Mouse (Mus musculus): ENCODE measurements around the gene Rwdd1.
"Not testable (repeated sequence)": the region's sequence is repeated elsewhere in the genome, so short reads cannot be mapped to it uniquely, and the experiment has no call there.

The Rwdd1 gene

DNA sequence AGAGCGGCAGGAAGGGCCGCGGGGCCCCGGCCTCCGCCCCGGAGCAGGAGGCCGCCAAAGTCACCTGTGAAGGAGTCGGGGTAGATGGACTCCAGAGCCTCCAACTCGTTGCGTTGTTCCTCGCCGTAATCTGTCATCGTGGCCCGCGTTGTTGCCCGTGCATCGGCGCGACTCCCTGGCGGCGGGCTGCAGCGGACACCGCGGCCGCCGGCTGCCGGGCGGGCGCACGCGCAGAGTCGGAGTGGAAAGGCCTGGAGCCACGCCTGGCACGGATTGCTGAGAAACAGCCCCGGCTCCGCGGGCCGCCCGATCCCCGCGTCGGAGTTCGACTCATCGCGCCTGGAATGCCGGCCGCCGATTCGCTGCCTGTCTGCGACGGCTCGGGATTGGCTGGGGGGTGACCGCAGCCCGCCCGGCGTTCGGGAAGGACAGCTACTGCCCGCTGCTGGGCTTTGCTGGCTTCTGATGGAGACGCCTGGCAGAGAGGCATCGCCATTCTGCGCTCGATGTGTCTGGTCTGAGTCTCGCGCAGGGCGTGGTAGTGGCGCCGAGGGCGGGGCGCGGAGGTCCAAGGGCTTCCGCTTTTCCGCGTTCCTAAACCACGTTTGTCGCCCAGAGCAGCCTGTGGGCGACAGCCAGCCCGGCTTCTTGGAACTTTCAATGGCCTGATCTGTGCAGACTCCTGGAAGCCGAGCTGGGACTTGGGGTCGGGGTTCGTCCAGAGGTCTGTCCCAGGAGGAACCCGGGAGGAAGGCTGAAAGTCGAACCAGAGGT is at the start of gene Rwdd1:
Rwdd1 (minus strand) TSS at position 323 of the 774 bp plus-strand sequence.
- peak; percentile 97 for DNase-seq (ENCODE audit: low spot score)

DNA sequence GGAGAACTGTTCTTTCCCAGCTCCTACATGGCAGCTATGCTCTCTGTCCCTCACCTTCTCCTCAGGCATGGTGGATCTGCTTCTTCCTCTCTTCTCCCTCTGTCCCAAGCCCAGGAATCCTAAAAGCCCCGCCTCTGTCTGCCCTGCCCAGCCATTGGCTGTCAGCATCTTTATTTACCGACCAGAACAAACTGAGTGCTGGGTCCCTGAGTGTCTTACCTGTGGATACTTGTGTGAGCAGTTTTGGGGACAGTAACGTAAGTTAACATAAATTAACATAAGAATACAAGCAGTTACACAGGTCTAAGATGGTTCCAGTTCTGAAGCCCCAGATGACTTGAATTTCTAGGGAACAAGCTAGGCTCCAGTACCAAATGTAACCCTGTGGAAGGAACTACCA is 47.2 kb upstream of the Rwdd1 start:
- no peak for DNase-seq (ENCODE audit: low spot score)

DNA sequence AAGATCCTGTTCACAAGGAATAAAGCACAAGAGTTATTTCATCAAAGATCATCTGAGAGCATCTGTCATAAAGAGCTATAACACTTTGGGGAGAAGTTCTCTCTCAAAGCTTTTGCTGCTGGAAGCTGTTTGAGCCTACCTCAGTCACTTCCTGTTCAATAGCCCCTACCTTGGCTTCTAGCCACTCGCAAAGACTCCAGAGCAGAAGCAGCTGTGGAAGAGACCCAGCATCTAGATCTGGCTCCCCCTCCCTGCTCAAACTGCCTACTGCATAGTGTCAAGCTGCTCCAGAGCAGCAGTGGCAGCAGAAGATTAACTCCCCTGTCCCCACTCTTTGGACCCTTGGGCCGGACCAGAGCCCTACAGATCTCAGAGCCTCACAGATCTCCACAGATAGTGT is 34.6 kb upstream of the Rwdd1 start:
- no peak for DNase-seq (ENCODE audit: low spot score)

DNA sequence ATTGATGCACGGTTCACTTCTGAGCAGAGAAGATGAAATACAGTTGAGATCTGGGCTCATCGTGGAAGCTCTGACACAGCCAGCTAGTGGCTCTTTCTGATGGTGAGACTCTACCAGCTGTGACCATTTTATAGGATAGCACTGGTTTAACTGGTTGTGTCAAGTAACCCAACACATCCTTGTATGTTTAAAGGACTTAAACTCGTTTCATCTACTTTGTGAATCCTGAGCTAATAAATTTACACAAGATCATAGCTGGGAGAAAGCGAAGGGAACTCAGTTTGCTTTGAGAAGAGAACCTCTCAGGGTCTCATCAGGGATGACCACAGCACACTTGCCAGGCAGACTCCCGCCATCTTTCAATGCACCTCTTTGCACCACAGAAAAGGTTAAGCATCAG is 24.8 kb upstream of the Rwdd1 start, which contains the start of gene Calhm4:
Calhm4 (minus strand) TSS at position 101 of the 400 bp plus-strand sequence.
- DNase-seq (ENCODE audit: low spot score) = no peak

DNA sequence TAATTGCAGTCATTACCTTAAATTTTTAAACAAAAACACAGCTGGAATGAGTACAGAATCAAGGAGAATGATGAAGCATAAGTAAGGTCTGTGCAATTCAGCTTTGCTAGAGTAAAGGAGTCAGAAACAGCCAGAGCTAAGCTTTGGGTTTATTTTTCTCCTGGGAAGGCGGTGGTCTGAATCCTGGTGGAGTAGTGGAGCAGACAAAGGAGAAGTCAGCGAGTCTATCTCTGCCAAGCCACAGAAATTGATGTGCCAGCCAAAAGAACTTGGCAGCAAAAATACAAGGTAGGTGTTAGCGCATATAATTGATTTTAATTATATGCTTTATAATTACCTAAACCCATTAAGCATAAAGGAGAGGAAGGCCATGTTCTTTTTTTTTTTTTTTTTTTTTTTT is 18.0 kb upstream of the Rwdd1 start, which contains the start of gene Trappc3l:
Trappc3l (plus strand) TSS at position 197 of the 400 bp plus-strand sequence.
- no peak for DNase-seq (ENCODE audit: low spot score)

DNA sequence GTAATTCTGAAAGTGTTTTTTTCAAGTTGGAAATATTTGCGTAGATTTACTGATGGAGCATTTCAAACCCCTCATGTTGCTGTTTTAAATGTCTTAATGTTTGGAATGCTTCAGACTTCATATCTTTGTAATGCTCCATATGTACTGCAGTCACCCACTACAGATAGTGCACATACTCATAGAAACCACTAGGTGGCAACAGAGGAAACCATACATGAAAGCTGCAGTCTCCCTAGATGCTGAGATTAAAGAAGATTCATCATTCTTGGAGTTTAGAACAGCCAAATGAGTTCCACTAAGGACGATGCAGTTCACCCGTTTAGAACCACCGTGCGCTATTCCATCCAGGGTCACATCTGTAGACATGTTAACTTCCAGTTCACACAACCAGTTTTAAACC is 17.2 kb upstream of the Rwdd1 start:
- DNase-seq (ENCODE audit: low spot score) = no peak

DNA sequence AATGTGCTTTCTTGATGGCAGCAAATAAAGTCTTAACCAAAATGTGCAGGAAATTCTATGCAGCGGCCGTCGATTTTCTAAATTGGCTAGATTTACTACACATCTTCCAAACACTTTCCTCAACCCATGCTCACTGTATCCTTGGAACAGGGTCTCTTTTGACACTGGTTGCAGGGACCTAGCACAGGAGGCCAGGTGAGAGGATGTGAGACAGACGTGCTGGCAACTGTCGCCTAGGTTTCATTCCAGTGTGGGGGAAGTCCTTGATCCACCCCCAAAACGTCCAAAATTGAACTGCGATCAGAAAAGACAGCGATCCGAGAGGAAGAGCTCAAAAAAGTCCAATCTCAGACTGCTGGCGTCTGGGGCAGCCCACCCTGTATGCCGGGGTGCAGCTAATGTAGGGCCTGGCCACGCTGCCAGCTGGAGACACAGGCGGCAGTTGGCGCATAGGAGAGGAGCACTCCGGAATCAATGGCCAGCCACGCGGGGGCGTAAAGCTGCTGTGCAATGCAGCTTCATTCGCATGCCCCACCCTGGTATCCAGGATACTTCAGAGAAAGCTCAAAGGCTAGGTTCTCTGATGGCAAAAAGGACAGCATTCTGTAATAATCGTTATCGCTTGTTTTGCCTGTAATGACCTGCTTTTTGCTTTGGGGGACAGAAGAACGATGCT is 14.3 kb upstream of the Rwdd1 start:
- peak; percentile 43 for DNase-seq (ENCODE audit: low spot score)

DNA sequence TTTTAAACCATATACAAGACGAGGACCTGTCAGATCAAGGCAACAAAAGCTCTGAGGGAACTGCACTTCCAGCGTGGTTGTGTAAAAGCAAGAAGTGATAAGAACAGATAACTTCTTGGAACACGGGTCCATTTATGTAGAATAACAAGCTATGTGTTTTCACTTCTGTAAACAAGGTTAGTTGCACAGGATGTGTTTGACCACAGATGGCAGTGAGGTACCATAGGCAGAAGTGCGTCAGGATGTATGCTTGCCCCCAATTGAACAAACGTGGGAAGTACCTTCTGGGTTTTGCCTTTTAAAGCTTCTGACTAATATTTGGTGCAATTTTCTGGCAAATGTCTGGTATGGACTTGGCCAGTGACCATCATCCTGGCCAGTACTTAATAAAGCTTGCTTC is 10.9 kb upstream of the Rwdd1 start:
- no peak for DNase-seq (ENCODE audit: low spot score)

DNA sequence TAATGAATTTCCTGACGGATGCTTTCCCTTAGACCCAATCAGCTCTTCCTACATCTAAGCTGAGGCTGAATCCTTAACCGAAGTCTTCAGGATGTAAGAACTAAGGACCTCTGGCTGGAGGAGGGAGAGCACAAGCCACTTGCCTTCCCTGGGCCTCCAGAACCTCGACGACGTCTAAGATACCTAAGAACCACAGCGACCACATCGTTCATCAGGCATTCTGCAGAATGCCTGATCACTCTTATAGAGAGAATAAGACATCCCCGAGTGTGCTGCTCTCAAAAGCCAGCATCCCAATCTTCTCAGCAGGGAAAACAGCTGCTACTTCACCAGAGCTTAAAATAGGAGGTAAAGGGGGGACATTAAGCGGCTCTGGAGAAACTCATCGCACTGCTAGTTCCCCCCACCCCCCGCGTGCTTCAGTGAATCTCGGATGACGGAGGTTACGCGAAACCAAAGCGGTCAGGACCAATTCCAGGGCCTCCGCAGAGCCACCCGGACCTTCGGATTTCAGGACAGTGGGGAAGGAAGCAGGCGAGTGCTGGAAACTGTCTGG is 600 bp downstream of the Rwdd1 start:
- no peak for DNase-seq (ENCODE audit: low spot score)

DNA sequence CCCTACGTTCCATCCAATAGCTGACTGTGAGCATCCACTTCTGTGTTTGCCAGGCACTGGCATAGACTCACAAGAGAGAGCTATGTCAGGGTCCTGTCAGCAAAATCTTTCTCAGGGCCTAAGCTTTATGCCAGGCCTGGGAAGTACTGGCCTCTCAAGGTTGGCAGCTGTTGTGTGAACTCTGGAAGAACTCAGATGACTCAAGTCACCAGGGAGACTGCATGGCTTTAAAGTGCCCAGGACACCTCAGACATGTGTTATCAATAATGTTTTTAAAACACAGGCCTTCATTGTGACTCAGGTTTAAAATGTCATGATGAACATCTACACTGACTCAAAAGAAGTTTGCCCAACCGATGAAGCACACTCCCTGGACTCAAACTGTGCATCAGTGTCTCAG is 6.2 kb downstream of the Rwdd1 start:
- no peak for DNase-seq (ENCODE audit: low spot score)

DNA sequence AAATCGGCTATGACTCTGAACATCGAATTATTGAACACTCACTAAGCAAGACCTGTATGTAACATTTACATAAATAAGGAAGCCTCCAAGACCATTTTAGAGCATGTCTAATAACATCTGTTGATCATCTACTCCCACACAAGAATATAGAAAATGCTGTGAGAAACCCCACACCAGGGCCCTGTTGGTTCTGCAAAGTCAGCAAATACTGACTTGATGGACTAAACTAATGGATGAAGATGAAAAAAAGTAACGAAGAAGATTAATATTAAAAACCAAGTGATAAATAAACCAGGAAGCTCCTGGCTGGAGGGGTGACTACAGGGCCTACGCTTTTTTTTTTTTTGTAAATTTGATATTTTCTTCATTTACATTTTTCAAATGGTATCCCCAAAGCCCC is 6.8 kb downstream of the Rwdd1 start:
- DNase-seq (ENCODE audit: low spot score) = no peak

DNA sequence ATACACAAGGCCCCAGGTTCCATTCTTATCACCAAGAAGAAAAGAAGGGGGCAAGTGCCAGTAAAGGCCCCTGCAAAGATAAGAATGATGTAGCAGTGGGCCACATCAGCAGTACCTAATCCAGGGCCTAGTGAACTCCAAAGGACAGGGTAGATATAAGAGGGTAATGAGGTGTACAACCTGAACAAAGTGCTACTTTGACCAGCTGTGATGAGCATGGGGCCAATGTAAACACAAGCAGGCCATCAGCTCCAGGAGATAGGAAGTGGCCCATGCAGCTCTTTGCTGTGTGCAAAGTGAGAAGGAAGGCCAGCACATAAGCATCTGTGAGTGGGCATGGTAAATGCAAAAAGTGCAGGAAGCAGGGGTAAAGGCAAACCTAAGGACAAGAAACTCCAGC is 21.0 kb downstream of the Rwdd1 start:
- no peak for DNase-seq (ENCODE audit: low spot score)

DNA sequence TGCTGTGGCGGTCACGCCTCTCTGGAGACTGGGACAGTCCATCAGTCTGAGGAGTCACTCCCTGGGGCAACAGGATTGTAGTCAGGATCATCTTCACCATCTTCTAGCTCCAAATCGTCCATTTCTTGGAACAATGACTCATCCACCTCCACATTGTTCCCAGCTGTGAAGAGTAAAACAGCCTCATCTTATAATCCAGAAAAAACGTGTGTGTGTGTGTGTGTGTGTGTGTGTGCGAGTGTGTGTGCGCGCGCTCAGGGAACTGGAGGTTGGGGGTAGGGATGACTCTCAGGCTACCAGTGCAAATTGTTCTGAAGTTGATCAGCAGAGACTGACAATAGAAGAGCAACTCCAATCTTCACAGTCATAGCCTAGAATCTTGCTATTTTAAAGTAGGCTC is 22.7 kb downstream of the Rwdd1 start:
- DNase-seq (ENCODE audit: low spot score) = not testable (repeated sequence)

DNA sequence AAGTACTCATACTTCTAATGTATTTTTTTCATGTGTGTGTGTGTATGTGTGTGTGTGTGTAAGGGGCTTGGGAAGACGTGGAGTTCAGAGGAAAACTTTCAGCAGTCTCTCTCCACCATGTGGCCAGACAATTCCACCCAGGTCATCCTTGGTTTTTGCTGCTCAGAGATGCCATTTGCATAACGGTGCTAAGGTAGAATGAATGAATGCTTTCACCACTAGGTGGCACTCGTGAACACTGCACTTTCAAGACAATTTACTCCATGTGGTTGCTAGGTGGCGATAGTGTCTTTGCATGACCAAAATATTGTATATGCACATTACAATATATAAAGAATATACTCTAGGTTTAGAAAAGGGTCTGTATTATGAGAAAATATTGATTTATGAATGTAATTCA is 32.7 kb downstream of the Rwdd1 start:
- no peak for DNase-seq (ENCODE audit: low spot score)

DNA sequence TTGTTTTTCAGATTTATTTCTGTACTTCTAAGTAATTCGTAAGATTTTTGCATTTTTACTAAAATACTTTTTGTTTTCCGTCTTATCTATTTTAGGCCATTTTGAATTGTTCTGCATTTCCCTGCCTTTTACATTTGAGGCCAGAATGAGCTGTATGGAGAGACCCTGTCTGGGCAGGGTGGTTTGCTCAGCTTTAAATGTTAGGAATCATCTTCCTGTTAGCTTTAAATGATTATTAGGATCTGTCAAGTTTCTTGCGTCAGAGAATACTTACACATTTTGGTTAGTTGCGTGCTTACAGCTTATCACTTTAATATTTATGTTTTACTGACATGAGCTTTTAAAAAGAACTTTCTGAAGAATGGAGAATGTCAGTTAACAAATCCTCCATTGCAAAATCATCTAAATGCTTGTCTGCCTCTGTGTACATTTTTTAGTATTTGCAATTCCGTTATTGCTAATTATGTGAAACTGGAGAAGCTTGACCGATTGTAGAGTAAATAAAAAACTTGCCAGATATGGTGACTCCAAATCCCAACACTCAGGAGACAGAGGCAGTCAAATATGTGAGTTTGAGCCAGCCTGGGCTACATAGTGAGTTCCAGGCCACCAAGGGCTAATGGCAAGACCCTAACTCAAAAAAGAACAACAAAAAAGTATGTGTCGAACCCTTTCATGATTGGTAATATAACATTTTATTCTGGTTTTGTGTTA is 44.5 kb downstream of the Rwdd1 start:
- no peak for DNase-seq (ENCODE audit: low spot score)

DNA sequence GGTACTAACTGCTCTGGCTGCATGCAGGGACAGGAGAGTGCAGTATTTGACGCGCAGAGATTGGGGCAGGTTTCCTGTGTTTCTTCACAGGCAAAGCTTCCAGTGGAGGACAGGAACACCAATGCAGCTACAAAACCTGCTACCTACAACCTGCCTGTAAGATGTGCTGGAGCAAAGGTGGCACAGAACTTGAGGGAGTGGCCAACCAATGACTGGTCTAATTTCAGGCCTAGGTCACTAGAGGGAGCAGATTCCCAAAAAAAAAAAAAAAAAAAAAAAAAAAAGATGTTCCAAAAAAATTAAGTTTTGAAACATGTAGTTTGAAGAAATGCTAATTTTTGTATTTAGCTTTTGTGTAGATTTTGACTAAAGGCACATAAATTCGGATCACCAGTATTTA is 66.9 kb downstream of the Rwdd1 start:
- DNase-seq (ENCODE audit: low spot score) = no peak

DNA sequence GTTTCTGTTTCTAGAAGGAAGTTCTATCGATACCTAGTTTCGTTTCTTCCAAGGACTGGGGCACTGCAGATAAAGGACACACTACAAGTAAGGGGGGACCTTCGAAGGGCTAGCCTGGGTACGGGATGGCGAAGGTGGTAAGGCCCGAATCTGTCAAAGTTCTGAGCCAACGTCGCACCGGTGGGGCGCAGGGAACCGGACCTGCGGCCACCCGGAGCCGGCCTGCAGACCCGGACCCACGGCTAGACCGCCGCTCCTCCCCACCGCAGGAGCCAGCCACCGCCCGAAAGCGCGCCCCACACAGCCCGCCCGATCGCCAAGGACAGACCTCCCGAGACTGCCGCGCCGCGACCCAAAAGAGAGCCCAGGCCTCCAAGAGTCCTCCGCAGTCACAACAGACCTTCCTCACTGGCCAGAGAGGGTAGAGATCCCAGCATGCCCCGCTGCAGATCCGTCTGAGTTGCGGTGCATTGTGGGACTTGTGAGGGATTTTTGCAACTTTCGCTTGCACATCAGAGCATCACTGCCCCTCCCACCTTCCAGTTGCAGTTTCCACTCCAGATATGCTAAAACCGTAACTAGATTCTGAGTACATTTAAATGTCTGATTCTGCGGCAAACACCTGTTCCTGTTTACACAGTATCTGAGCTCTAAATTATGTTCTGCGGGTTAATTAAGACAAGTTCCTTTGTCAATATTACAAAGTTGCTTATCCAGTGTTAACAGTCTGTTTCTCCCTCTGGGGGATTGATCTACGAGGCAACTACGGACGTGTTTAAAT is 68.4 kb downstream of the Rwdd1 start, which contains the start of gene Zup1:
Zup1 (minus strand) TSS at position 467 of the 781 bp plus-strand sequence.
- DNase-seq (ENCODE audit: low spot score) = peak; percentile 83
